Mouse (Mus musculus): ENCODE measurements around the gene Elp4. TPM values are rescaled to one million over a fixed set of nuclear protein-coding genes. Genes with fewer than 3 reads are reported as not detected.

Elp4 gene
- total RNA-seq, 2 experiments from 2014 or later = 16.3 to 16.7 TPM

- no peak for DNase-seq (ENCODE audit: low spot score in 2 of 2)
Observed at GRCm38 (mm10) chr2:105672596-105672960, 231.8 kb downstream of the Elp4 start.

GRCm38 (mm10) chr2:105671798-105672595 lies 232.4 kb downstream of the Elp4 start:
- DNase-seq (ENCODE audit: low spot score in 2 of 2) = no peak

GRCm38 (mm10) chr2:105671116-105671797 lies 233.1 kb downstream of the Elp4 start:
- DNase-seq (ENCODE audit: low spot score in 2 of 2) = no peak

DNA sequence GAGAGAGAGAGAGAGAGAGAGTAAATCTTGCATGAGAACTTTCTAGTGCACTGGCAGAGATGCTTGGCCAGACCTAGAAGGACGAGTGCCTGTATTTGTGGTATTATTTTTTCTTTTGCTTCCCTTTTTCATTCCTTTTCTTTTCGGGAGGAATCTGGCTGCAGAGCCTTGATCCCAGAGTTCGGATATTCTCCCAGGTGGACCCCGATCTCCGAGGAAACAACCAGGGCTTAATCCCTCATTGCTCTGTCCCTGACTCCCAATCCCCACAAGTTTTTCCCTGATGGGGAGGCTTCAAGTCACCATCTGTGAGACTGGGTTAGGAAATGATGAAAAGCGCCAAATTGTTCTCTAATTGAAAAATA lies 233.7 kb downstream of the Elp4 start:
- DNase-seq (ENCODE audit: low spot score in 2 of 2) = no peak

GRCm38 (mm10) chr2:105669881-105670730 lies 234.3 kb downstream of the Elp4 start:
- no peak for DNase-seq (ENCODE audit: low spot score in 2 of 2)

- no peak for DNase-seq (ENCODE audit: low spot score in 2 of 2)
Observed at GRCm38 (mm10) chr2:105669371-105669861, 234.9 kb downstream of the Elp4 start.

- DNase-seq (ENCODE audit: low spot score in 2 of 2) = no peak
Observed at GRCm38 (mm10) chr2:105668271-105669270, 235.8 kb downstream of the Elp4 start, which contains the start of gene Pax6. Pax6 (plus strand) TSS chr2:105668900.

- no peak for DNase-seq (ENCODE audit: low spot score in 2 of 2)
Observed at GRCm38 (mm10) chr2:105667626-105667950, 236.8 kb downstream of the Elp4 start.

DNA sequence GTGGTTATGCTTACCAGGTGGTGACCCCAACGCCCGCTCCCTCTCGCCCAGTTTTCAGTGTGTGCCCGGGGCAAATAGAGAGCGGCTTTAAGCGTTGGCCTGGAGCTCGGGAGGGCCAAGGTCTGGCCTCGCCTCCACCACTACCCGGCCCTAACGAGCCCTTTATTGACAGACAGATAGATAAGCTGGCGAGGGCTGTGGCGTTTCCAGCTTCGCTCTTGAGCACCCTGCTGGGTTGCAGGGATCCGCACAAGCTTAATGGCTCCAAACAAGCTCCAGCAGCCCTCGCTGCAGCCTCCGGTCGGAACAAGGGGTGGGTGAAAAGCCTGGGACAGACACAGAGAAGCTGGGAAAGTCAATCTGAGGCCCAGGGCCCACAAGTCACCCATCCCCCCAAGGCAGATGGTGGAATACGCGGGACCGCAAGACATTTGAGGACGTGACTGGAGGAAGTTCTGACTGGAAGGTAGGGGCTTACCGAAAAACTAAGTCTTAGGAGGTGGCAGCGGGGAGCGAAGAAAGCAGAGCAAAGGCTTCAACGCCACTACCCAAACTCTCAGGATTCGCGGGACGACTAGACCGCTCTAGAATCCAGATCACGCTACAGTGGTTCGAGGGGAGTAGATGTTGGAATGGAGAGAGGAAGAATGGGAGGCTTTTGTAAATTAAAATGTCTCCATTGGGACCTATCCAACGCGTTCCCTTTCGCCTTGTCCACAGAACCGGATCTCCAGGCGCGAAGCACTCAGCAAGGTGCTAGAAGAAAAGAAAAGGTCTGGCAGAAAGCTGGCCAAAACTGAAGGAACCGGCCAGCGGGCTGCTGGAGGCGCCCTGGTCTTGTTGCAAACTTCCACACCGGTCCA lies 237.4 kb downstream of the Elp4 start:
- DNase-seq (ENCODE audit: low spot score in 2 of 2) = no peak

DNA sequence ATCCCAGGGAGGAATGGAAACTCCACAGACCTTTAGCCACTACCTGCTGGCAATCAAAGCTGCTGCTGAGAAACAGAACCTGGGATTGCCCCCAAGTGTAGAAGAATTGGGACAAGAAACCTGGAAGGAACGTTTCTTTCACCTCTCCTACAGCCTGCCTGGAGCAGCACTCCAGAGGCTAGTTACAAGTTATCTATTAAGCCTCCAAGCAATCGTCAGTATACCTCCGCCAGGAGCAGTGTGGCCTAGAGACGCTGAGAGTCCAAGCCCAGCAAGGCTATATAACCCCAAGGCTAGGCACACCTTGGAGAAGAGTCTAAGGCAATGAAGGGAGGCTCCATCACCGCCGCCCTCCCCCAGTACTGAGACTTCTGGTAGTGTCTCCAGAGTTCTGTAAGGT lies 238.0 kb downstream of the Elp4 start:
- no peak for DNase-seq (ENCODE audit: low spot score in 2 of 2)

DNA sequence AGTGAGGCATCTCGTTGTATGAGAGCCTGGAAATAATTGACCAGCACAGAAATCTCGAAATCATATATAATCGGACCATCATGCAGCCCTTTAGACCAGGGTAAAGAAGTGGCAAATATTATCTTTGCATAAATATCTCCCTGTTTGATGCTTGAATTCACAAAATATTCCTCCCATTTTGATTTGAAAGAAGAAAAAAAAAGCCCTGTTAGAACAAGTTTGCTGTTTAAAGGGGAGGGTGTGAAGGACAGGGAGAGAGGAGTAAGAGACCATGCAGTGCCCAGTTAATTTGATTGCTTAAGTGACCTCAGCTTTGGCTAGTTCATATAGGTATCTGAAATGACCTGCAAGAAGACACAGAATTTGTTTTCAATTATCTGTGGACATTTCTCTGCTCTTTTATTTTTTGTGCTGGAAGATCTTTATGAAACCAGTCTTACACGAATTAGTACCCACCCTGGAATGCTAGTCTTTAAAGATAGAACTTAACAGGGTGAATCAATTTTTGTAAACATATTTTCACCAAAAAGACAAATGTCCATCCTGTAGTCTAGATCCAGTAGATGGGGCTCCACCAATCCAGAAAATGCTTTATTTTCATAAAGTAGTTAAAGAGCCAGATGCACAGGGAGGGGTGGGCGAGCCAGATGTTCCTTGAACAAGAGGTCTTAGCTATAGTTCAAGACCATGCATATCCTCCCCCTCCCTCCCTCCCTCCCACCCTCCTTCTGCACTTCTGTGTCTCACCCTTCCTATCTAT lies 238.7 kb downstream of the Elp4 start:
- DNase-seq (ENCODE audit: low spot score in 2 of 2) = no peak

- no peak for DNase-seq (ENCODE audit: low spot score in 2 of 2)
Observed at GRCm38 (mm10) chr2:105664996-105665395, 239.4 kb downstream of the Elp4 start.

GRCm38 (mm10) chr2:105663101-105663511 lies 241.3 kb downstream of the Elp4 start:
- DNase-seq (ENCODE audit: low spot score in 2 of 2) = no peak

- DNase-seq (ENCODE audit: low spot score in 2 of 2) = no peak
Observed at GRCm38 (mm10) chr2:105662606-105663005, 241.8 kb downstream of the Elp4 start.

GRCm38 (mm10) chr2:105662121-105662520 lies 242.2 kb downstream of the Elp4 start:
- DNase-seq (ENCODE audit: low spot score in 2 of 2) = no peak

GRCm38 (mm10) chr2:105661623-105662066 lies 242.7 kb downstream of the Elp4 start:
- no peak for DNase-seq (ENCODE audit: low spot score in 2 of 2)

GRCm38 (mm10) chr2:105660874-105661622 lies 243.3 kb downstream of the Elp4 start:
- no peak for DNase-seq (ENCODE audit: low spot score in 2 of 2)

Data from gastrocnemius, postnatal 4 days (tissue).